Mouse (Mus musculus) liver, adult 2 months (tissue): ENCODE results near the gene Frmpd3. TPM values are rescaled to one million over a fixed set of nuclear protein-coding genes. Genes with fewer than 3 reads are reported as not detected.
"Not testable (repeated sequence)": the region's sequence is repeated elsewhere in the genome, so short reads cannot be mapped to it uniquely, and the experiment has no call there.

Source experiments
- DNase-seq: peaks from one replicate; pipeline ENCODE4 v3.0.0-alpha.2; 2011; ENCODE audit warnings: low read depth, low spot score; ENCODE audit errors: extremely low read depth
- H3K27ac ChIP-seq: fragments of 200-500 bp; replicated peaks from 2 replicates; pipeline ENCODE4 v1.5.1; 2012; ENCODE audit warnings: low read depth, mild to moderate bottlenecking, control low read depth, inconsistent platforms, low read length; ENCODE audit not compliant: insufficient read depth
- H3K27me3 ChIP-seq: fragments of 200-500 bp; 2 replicates; pipeline ENCODE4 v1.6.1; 2012; ENCODE audit warnings: mild to moderate bottlenecking, moderate library complexity, low read length, inconsistent platforms; ENCODE audit not compliant: control insufficient read depth, insufficient read depth
- H3K36me3 ChIP-seq: fragments of 200-500 bp; 2 replicates; pipeline ENCODE4 v1.6.1; 2012; ENCODE audit warnings: low read length, inconsistent platforms; ENCODE audit not compliant: control insufficient read depth, insufficient read depth
- H3K4me1 ChIP-seq: fragments of 200-500 bp; 2 replicates; pipeline ENCODE4 v1.6.1; 2011; ENCODE audit warnings: low read length; ENCODE audit not compliant: control insufficient read depth, insufficient read depth
- H3K4me3 ChIP-seq: fragments of 200-500 bp; 2 replicates; pipeline ENCODE4 v1.5.1; 2011; ENCODE audit warnings: low read depth, mild to moderate bottlenecking, control low read depth, low read length, moderate library complexity; ENCODE audit not compliant: insufficient read depth
- H3K79me2 ChIP-seq: fragments of 200-500 bp; 2 replicates; pipeline ENCODE4 v1.6.1; 2012; ENCODE audit warnings: inconsistent platforms, mild to moderate bottlenecking, low read length, moderate library complexity; ENCODE audit not compliant: control insufficient read depth, insufficient read depth
- H3K9ac ChIP-seq: fragments of 200-500 bp; 2 replicates; pipeline ENCODE4 v1.6.1; 2012; ENCODE audit warnings: low read depth, mild to moderate bottlenecking, control low read depth, inconsistent platforms, low read length
- CTCF ChIP-seq: fragments of 200-500 bp; IDR thresholded peaks from 2 replicates; pipeline ENCODE4 v1.5.1; 2011; ENCODE audit warnings: low read depth, low read length, control low read depth
- POLR2A ChIP-seq: fragments of 200-500 bp; IDR thresholded peaks from 2 replicates; pipeline ENCODE4 v1.6.1; 2011; ENCODE audit warnings: low read length, control low read depth; ENCODE audit not compliant: insufficient read depth; ENCODE audit errors: extremely low read depth
- WGBS: fragments of 180-500 bp; shearing (Covaris S2); methylation state at CpG from one replicate; pipeline ENCODE4 v1.1.7; 2018; 5-methylcytosine and 5-hydroxymethylcytosine counted together
- polyA plus RNA-seq: library from polyadenylated mRNA; depleted of rRNA; stranded (reverse); fragments of >200 nt; gene quantifications from 2 replicates; pipeline ENCODE4 v1.2.3, GENCODE M21; 2012; rRNA removed
- total RNA-seq: library from RNA; depleted of rRNA; stranded (reverse); fragments of >200 nt; gene quantifications from 2 replicates; pipeline ENCODE4 v1.2.3, GENCODE M21; 2014; rRNA removed

The Frmpd3 gene
- total RNA-seq, result 0.07 TPM in 1 of 2 replicates, not detected in the other
- polyA plus RNA-seq, result not detected in 2 replicates

DNA sequence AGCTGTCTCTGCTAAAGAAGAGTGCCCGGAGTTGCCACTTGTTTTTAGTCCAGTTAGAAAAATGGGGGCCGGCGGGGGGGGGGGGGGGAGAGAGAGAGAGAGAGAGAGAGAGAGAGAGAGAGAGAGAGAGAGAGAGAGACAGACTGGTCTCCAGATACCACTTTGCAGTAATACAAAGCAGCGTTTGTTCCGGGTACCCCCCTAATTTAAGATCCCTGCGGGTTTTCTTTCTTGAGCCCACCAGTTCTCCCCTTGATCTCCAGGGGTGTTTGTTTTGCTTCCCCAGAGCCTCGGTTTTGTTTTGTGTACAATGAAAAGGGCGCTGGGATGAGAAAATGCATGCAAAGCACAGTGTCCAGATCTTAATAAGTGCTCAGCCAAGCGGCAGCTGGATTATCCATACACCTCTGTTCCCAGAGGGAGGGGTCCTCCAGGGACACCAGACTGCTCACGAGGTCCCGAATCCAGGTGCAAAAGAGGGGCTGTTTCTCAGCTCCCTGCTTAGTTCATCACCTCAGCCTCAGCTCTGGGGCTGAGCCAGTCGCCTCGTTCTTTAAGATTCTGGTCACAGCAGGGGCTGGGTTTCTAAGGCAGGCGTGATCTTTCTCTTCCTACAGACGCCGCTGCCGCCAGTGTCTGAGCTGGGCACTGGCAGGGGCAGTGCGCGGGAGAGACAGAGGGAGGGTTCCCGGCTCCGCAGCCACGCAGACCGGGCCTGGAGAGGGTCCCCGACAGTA is at the start of gene Frmpd3:
Gene Frmpd3, plus strand, starts transcription at position 608 of the 737 bp plus-strand sequence.
- Histone ChIP-seq H3K27me3 (no peaks in the 10 kb centered on the region; the same call in 1 of the 2 replicates), H3K27ac (no peak within 1 kb of the TSS), H3K4me1 (no peaks in the 10 kb centered on the region), H3K36me3 (no peaks in the 10 kb centered on the region), H3K9ac (no peak within 1 kb of the TSS), H3K79me2 (no peaks in the 10 kb centered on the region), H3K4me3 (no peak within 1 kb of the TSS)
- no peak for DNase-seq
- 3% methylated on average over 24 of the region's 24 CpGs for WGBS
- no peak for TF ChIP-seq POLR2A
- TF ChIP-seq CTCF, result no peak

DNA sequence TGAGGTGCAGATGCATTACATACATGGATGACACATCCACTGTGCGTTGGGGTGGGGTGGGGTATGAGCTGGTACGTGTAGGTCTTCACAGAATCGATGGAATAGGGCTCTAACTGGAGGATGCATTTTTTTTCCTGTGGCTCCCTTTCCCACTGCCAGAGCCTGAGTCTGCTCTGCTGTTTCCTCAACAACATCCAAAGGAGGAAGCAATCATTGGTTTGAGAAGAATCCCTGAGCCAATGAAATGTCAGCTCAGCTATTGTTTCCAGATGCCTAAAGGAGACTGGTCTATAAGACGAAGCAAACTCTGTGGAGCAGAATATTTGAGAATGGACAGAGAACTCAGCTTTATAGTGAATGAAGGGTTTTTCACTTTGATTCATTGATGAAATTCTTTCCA is 38.3 kb upstream of the Frmpd3 start:
- WGBS, result 67% methylated on average over 4 of the region's 4 CpGs
- no peak for TF ChIP-seq POLR2A
- no peak for TF ChIP-seq CTCF
- H3K27ac ChIP-seq, result no peak overlapping the region
- no peaks in the 10 kb centered on the region for H3K79me2 ChIP-seq
- no peak overlapping the region for H3K9ac ChIP-seq
- no peaks in the 10 kb centered on the region for H3K36me3 ChIP-seq
- no peak for DNase-seq
- no peaks in the 10 kb centered on the region for H3K4me1 ChIP-seq
- H3K27me3 ChIP-seq, result no peaks in the 10 kb centered on the region
- H3K4me3 ChIP-seq, result no peak overlapping the region

DNA sequence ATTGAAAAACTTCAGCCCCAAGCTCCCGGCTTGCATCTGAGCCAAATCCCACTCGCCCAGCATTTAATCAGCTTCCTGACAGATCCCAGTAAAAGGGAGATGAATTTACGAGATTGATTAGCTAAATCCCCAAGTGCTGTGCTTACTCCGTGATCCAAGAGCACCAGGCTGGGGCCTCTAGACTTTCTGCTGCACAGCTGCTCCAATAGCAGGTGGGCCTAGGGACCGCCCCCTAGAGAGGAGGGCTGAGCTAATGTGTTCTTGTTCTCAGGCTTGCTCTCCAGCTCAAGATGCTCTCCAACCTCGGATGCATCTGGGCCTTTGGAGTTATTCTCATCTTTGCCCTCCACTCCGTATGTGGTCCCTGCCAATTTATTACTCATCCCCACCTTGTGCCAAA is 36.4 kb upstream of the Frmpd3 start:
- Histone ChIP-seq H3K36me3 (no peaks in the 10 kb centered on the region), H3K9ac (no peak overlapping the region), H3K27me3 (no peaks in the 10 kb centered on the region), H3K27ac (no peak overlapping the region), H3K79me2 (no peaks in the 10 kb centered on the region), H3K4me3 (no peak overlapping the region), H3K4me1 (no peaks in the 10 kb centered on the region)
- no peak for TF ChIP-seq POLR2A
- TF ChIP-seq CTCF, result no peak
- 71% methylated on average over 7 of the region's 7 CpGs for WGBS
- no peak for DNase-seq

DNA sequence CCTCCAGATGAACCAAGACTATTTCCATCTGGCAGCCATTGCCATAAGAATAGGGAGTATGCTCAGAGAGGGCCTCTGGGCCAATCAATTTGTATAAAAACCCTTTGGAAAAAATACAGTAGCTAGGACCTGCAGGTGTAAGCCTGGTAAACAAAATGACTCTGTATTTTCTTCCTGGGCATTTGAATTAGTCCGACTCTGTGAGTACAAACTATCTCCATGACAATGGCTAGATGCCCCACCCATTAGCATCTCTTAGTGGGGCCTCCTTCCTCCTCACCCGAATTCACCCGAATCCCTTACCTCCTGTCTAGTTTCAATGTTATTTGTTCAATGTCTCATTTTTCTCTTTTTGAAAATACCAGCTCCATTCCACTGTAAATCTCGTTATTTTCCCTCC is 24.1 kb upstream of the Frmpd3 start:
- H3K36me3 ChIP-seq, result no peaks in the 10 kb centered on the region
- no peak overlapping the region for H3K9ac ChIP-seq
- H3K27ac ChIP-seq, result no peak overlapping the region
- no peak overlapping the region for H3K4me3 ChIP-seq
- DNase-seq, result no peak
- TF ChIP-seq CTCF (no peak), POLR2A (no peak)
- H3K79me2 ChIP-seq, result no peaks in the 10 kb centered on the region
- H3K27me3 ChIP-seq, result no peaks in the 10 kb centered on the region
- 90% methylated on average over 4 of the region's 4 CpGs for WGBS
- no peaks in the 10 kb centered on the region for H3K4me1 ChIP-seq

DNA sequence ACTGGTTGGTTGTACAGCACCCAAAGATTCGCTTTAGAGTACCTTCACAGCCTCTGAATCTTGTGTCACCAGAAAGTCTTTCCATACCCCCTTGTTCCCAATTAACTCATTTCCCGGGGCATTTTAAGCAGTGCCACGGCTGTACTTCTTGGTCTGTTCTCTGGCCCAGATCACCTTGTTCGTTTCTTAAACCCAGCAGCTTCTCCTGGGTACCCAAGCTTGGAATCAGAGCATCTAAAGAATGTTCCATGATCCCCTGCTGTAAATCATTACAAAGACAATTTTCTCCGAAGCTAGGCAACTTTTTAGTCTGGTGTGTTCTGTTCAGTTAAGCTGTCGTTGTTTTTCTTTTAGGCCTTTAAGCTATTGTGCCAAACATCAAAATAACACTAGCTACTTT is 22.9 kb upstream of the Frmpd3 start:
- no peaks in the 10 kb centered on the region for H3K27me3 ChIP-seq
- DNase-seq, result no peak
- H3K36me3 ChIP-seq, result no peaks in the 10 kb centered on the region
- WGBS, result 85% methylated on average over 6 of the region's 6 CpGs
- H3K4me3 ChIP-seq, result no peak overlapping the region
- TF ChIP-seq POLR2A (no peak), CTCF (no peak)
- no peaks in the 10 kb centered on the region for H3K4me1 ChIP-seq
- no peak overlapping the region for H3K9ac ChIP-seq
- H3K27ac ChIP-seq, result no peak overlapping the region
- no peaks in the 10 kb centered on the region for H3K79me2 ChIP-seq

DNA sequence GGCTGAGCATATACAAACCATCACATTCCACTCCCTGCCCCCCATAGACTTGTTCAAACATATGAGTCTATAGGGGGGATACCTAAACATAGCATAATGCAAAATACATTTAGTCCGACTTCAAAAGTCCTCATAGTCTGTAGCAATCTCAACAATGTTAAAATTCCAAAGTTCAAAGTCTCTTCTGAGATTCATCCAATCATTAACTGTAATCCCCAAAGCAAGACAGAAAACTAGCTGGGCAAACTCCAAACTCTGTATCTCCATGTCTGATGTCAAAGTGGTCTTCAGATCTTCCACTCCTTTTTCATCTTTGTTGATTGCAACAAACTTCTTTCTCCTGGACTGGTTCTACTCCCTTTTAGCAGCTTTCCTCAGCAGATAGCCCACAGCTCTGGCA is 21.4 kb upstream of the Frmpd3 start:
- 45% methylated on average over 1 of the region's 1 CpGs for WGBS
- H3K27me3 ChIP-seq, H3K79me2 ChIP-seq, H3K27ac ChIP-seq, H3K4me1 ChIP-seq, DNase-seq, H3K9ac ChIP-seq, H3K4me3 ChIP-seq, H3K36me3 ChIP-seq: not testable (repeated sequence)
